Mouse (Mus musculus) right cerebral cortex, postnatal 36 days (tissue): Measurements from ENCODE around the gene Smyd1.

Source experiments
- DNase-seq, 2 experiments: peaks; one replicate each; pipeline ENCODE4 v3.0.0; 2022; ENCODE audit warnings: low spot score in 2 of 2, mixed read lengths in 1 of 2

The Smyd1 gene

DNA sequence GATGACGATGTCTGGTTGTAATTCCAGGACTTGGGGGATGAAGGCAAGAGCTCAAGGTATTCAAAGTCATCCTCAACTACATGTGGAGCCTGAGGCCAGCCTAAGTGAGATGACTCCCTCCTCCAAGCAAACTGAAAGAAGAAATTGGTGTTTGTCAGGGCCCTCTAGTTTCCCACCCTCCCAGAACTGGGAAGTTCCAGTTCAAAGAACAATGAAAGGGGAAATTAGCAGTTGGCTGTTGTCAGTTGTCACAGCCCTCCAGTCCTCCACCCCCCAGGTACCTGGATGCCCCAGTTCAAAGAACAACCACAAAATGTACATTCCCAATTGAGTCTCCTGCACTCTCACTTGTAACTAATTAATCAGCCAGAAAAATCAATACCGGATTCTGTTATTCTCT, 113.3 kb downstream of the Smyd1 start:
- DNase-seq, result no peak

DNA sequence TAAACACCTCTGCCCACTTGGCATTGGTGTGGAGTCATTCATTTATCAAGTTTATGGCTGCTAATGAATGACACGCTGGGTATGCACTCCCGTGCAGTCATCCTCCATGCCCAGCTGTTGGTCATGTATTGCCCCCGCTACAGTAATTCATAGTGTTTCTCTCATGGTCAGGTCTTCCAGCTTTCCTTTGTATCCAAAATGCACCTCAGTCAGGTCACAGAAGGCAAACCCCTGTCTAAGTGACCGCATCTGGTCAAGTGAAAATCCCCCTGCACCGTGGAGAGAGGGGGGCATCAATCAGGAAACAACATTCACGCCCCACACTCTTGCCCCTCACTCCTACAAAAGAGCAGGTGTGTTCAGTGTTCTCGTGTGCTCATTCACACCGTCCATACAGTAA, 117.9 kb downstream of the Smyd1 start:
- DNase-seq, result no peak

DNA sequence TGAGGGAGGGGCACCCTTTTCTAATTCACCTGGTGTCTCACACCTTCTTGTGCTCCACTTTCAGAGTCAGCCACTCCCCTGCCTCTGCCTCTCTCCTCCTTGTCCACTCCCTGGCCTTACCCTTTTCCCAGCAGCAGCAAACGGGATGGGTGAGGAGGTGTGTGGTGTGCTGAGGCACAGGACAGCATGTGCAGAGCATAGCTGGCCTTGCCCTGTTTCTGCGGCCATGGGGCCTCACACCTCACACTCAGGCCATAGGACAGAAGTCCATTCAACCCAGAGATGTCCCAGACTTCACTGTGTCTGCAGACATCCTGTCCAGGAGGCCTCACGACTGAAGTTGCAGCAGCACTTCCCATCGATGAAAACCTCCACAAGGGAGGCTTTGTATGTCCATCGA, 118.4 kb downstream of the Smyd1 start:
- no peak for DNase-seq

GRCm38 (mm10) chr6:71201925-71202324, 120.1 kb downstream of the Smyd1 start:
- DNase-seq, result no peak

GRCm38 (mm10) chr6:71199612-71200011, 122.4 kb downstream of the Smyd1 start, which contains the start of gene Fabp1:
Gene Fabp1 (plus strand): TSS chr6:71199827.
- no peak for DNase-seq

- no peak for DNase-seq
Measured at GRCm38 (mm10) chr6:71197636-71198535, 124.1 kb downstream of the Smyd1 start.

GRCm38 (mm10) chr6:71196107-71196506, 125.9 kb downstream of the Smyd1 start:
- no peak for DNase-seq

DNA sequence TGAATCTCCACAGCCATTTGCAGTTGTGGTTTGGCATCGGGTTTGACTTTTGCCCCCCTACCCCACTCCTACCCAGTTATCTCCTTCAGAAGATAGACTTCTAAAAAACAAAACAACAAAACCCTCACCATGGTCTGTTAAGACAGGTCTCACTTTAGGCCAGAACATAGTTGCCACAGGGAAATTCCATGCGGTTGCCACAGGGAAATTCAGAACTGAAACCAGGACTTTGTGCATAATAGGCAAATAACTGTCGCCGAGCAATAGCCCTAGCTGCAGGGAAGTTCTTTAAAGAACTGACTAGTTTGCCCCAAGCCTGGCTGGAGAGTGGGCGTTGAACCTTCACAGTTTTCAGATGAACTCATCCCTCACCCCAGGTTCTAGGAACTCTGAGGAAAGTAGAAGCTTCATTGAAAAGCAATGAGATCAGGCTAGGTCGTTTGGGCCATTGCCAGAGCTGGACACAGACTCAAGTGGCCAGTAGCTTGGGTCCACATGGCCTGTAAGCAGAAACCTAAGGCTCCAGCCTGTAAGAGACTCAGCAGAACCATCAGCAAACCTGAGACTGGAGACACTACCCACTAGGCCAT, 128.8 kb downstream of the Smyd1 start:
- no peak for DNase-seq

DNA sequence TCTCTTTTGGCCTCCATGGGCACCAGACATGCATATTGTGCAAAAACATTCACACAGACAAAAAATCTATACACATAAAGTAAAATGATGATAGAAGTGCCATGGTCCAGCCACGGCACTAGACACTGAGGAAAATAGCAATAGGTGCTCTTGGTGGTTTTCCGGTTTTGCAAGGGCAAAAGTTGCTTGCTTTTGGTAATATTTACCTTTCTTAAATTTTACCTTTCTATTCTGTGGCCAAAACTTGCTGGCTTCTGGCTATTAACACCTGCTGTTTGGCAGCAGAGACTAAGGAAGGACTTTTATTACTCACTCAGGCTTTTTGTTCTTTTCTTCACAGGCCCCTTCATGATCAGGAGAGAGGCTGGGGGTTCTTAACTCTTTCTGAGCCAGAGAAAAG, 131.5 kb downstream of the Smyd1 start:
- no peak for DNase-seq

- no peak for DNase-seq
Measured at GRCm38 (mm10) chr6:71189578-71189977, 132.5 kb downstream of the Smyd1 start.

DNA sequence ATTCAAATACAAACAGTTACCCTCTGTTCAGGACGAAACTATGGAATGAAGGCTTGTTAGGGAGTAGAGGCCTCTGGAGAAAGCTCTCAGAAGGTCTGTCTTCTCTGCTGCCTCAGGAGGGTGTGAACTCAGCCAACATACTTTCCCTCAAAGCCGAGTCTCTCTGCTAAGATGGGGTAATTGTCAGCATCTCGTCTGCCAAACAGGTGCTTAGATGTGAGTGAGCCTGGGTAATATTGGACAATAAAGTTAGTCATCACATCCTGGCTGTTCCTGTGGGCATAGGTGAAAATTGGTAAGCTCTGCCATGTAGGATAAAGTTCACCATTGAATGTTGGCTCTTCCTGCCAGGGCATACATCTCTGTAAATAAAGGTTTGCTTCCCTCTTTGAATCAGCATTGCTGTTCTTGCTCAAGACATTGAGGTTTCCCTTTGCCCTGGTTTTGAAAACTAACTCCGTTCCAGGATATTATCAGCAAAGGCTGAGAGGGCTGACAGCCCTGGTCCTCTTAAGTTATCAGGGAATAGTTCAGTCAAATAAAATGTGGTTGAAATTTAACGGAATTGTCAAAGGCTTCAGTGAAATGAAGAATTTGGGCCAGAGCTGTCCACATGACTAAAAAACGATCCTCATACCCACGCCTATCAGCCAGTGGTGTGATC, 137.0 kb downstream of the Smyd1 start:
- no peak for DNase-seq

- DNase-seq, result no peak
Measured at GRCm38 (mm10) chr6:71180596-71180995, 141.4 kb downstream of the Smyd1 start.

DNA sequence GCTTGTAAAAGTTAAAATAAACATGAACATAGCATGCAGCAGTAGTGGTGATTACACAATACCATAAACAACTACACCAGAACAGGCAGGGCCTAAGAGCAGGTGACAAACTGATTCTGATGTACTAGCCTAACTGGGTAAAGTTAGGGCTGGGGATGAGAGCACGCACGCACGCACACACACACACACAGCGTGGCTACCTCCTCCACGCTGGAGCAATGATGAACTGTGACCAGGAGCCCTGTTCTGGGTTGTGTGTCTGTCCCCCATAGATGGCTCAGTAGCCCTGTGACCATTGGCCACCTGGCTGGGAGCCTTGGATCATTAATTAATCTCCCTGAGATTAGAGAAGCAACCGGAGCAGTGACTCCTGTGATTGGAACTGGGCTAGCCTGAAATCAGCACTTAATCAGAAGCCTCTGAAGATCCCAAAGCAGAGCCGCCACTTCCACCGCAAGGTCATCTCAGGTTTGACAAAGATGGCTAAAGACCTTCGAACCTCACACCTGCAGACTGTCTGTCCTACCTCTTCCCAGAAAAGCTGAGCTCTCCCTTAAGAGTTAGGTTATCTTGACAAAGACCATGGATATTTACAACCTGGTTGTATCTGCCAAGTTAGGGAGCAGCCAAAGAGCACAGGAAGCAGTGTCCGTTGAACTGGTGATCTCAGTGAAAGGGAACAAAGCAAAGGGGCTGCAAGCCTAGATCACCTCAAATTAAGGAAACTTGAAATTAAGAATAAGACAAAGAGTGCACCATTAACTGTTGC, 149.0 kb downstream of the Smyd1 start:
- DNase-seq, result no peak

DNA sequence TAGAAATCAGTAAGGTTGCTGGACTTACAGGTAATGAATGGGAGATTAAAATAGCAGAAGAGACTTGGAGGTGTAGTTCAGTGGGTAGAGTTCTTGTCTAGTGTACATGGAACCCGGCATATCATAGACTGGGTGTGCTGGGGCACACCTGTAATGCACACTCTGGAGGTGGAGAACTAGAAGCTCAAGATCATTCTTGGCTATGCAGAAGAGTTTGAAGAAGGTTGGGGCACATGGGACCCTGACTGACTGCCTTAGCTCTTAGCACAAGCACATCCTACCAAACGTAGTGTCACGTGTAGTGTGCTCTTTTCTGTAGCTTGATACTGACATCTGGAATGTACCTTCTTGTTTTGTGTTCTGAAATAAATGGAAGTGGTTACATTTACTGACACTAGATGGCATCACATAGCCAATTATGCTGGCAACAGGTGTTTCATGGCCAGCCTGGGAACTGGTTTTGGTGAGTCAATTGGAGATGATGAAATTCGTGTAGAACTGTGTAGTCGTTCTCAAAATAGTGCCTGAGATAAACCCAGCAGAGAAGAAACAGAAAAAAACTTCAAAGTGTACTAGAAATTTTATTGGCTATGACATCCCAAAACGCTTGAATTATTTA, 155.4 kb downstream of the Smyd1 start:
- DNase-seq, result no peak

DNA sequence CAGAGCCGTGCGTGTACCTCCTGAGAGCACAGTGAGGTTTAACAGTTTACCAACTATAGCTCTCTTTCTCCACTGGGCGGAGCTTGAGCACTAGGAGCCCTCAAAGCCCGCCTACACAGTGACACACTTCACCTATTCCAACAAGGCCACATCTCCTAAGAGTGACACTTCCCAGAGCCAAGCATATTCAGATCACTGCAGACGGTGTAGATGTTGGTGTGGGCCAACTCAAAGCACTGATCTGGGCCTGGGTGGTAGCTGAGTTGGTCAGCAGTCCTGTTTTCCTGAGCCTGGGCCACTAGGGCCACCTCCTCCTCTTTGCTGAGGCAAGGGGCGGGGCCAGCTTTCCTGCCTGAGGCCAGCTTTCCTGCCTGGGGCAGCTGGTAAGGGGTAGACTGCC, 157.6 kb downstream of the Smyd1 start:
- no peak for DNase-seq
